Mouse (Mus musculus): ENCODE measurements around the gene Gm28051.

GRCm38 (mm10) chr12:102682085-102682484 is 75.5 kb downstream of the Gm28051 start:
- TF ChIP-seq POLR2A (IDR thresholded peaks at IDR 0.05; ENCODE audit: insufficient read length, low read depth) (no peak), MAX (IDR thresholded peaks at IDR 0.05; ENCODE audit: low read depth) (no peak), SRF (IDR thresholded peaks at IDR 0.05; ENCODE audit: control insufficient read depth, insufficient read length, low read depth) (no peak), TCF3 (IDR thresholded peaks at IDR 0.05; ENCODE audit: insufficient read length, low read depth) (no peak), POLR2AphosphoS2 (IDR thresholded peaks at IDR 0.05; ENCODE audit: insufficient read length, low read depth) (no peak), CEBPB (IDR thresholded peaks at IDR 0.05; ENCODE audit: insufficient read depth, poor library complexity, severe bottlenecking) (no peak), USF1 (IDR thresholded peaks at IDR 0.05; ENCODE audit: low read depth) (no peak), TCF12 (IDR thresholded peaks at IDR 0.05; ENCODE audit: insufficient read depth, poor library complexity, severe bottlenecking) (no peak), MYOD1 (IDR thresholded peaks at IDR 0.05; ENCODE audit: control insufficient read depth in 1 of 3, insufficient read length in 2 of 3, low read depth in 2 of 3) (no peak), MYOG (IDR thresholded peaks at IDR 0.05; ENCODE audit: control insufficient read depth in 1 of 3, insufficient read depth in 1 of 3, insufficient read length in 2 of 3, low read depth in 2 of 3) (no peak), E2F4 (IDR thresholded peaks at IDR 0.05; ENCODE audit: insufficient read depth) (no peak)

Measured in myocyte (in vitro differentiated cells).